Mouse (Mus musculus) megakaryocyte progenitor cell, adult 5-6 weeks (primary cell): ENCODE data around the gene Mocs3. TPM values are rescaled to one million over a fixed set of nuclear protein-coding genes. Genes with fewer than 3 reads are reported as not detected.

Experiments
- ATAC-seq: replicated peaks from 2 replicates; pipeline ENCODE4 v1.8.0; 2016; ENCODE audit warnings: mild to moderate bottlenecking, moderate TSS enrichment, inconsistent platforms; ENCODE audit not compliant: poor library complexity
- total RNA-seq, 2 experiments: library from RNA; stranded (forward) in 1 of 2; stranded (reverse) in 1 of 2; fragments of 157-497, 149-512 nt in 1 of 2; fragments of 200-1000 nt in 1 of 2; gene quantifications; 2 replicates each; pipeline versions ENCODE4 v1.2.3 to v1.2.4; 2015 to 2017

Mocs3 gene
- total RNA-seq (2015) (7.8 and 10.9 TPM in 2 replicates), total RNA-seq (2017) (2.6 TPM in 2 replicates)

DNA sequence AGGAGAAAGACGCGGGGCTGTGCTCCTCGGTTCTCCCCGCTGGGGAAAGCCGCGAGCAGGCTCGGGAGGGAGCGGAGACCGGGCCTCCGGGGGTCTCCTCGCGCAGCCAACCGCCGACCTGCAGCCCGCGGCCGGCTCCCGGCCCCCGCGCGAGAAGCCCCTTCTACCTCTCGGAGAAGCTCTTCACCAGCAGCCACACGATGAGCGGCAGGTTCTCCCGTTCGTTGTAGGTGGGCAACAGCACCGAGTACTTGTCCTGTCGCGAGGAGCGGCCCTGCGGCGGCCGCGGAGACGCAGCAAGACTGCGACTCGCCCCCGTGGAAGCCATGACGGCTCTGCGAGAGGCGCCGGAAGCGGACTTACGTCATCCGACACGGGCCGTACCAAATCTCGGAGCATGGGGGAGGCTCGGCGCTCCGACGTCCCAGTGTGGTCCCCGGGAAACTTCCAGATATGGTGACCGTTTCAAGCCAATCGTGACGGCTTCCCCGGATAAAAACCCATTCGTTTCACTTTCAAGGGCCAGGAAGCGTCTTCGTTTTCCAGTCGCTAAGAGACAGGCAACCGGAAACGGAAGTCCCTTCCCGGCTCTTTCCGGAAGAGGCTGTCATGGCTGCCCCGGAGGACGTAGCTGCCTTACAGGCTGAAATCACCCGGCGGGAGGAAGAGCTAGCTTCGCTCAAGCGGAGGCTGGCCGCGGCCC lies at the start of gene Mocs3, which contains the start of the genes Gm20716 and Dpm1:
Gene Mocs3, plus strand, starts transcription at position 597 of the 703 bp plus-strand sequence.
Gene Gm20716, minus strand, starts transcription at position 339 of the 703 bp plus-strand sequence.
Gene Dpm1, minus strand, starts transcription at position 566 of the 703 bp plus-strand sequence.
- ATAC-seq, result peak; percentile 83

DNA sequence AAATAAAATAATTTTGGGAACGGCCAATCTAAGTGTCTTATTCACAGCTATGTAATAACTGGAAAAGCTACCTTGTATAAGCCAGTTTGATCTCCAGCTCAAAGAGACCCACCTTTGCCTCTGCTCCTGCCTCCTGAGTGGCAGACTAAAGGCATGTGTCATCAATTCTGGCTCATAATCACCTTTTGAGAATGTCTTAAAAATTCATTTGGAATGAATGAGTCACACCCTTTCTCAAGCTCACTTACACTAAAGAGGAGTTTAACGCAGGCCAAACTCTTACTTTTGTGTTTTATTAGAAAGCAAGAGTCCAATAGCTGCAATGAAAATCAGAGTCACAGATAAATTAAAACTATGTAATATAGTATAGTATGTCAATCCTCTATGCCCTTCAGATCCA lies 38.6 kb upstream of the Mocs3 start:
- ATAC-seq, result no peak

DNA sequence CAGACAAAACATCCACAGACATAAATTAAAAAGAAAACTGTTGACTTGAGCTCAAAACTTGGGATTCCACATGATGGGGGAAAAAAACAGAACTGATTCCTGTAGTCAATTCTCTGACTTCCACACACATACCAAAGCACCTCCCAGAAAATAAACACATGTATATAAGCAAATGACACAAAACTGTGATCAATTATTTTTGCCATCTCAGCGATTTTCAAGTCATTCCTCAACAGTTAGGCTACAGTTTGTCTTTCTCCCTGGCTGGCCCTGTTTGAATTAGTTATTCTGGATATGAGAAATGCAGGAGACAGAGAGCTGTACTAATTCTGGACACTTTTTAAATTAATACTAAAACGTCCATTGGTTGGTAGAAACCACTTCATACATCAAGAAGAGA lies 36.7 kb upstream of the Mocs3 start:
- ATAC-seq, result no peak

DNA sequence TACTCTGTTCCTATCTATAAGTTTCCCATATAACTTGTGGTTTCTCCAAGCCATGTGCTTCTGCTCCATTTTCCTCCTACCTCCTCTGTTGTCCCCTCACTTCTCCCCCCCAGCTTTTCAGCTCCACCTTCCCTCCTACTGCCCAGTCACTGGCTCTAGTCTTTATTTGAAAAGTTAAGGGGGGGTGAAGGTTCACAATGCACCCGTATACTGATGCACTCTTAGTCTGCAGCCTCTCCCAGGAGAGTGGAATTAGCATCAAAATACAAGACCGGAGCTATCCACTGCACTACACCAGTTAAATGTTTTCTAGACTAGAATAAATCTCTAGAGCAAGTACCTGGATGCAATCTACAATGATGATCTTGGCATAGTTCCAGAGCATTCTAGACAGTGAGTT lies 34.7 kb upstream of the Mocs3 start:
- no peak for ATAC-seq

DNA sequence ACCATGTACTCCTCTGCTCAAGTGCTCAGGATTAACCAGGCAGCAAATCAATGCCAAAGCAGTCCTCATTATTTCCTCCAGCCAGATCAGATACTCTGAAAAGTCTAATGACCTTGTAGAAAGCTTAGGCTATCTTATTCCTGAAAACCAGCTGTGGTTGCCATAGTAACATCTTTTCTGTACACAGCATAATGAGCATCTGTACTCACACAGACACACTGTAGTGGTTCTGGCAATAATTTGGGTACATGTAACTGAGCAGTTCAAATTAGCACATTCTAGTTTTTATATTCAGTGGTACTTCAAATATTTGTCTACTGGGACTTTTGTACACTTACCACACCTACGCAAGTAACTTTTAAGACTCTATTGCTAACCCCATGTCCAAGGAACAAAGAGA lies 32.0 kb upstream of the Mocs3 start:
- ATAC-seq, result no peak

DNA sequence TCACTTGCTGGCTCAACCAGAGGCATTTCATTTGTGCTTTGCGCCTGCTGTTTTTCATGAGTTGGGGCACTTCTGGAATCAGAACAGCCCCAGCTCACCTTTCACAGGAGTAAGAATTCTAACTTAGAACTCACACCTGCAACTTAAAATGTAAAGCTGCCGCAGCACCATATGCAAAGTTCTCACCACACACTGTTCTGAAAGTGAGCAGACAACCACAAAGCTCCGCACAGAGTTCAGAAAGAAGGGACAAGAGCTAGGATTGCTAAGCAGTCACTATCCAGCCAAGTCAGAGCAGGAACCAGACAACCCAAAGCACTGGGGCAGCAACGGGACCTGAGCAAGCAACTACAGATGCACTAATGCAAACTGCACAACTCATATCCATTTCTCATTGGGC lies 30.9 kb upstream of the Mocs3 start:
- no peak for ATAC-seq

DNA sequence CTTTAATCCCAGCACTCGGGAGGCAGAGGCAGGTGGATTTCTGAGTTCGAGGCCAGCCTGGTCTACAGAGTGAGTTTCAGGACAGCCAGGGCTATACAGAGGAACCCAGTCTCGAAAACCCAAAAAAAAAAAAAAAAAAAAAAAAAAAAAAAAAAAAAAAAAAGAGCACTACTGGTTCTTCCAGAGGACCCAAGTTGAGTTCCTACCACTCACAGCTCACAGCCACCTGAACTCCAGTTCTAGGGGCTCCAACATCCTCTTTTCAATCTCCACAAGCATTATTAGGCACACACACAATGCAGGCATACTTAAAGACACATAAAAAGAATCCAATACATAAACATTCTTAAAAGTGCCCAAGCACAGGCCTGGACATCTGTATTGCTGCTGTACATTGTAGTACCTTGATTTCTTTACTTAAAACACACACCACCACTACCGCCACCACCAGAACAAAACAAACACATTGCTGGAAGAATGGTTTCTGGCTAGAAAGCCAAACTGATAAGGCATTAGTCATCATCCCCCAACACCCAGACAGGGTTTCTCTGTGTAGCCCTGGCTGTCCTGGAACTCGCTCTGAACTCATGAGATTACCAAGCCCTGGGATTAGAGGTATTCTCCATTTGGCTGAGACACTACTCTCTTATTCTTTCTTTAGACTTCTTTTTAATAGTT lies 30.3 kb upstream of the Mocs3 start:
- ATAC-seq, result peak; percentile 43

DNA sequence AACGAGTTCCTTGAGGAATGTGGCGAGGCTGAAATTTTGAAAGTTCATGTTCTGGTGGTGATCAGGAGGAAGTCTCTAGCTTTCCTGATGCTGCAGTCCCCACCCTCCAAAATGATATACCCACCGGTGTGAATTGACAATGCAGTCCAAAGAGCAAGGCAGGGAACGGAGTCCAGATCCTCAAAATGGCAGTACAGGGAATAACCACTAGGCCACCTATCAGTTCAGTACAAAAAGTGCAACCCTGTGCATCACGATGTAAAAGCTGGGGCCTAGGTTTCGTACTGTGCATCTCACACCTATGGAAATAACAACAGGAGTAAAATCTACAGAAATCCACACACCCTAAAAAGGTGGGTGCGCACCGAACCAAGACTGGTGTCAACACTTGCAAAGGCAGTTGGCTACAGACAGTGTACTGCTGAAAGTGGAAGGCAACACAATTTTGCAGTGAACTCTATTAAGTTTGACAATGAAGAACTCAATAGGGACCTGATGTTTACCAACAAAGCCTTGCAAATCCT lies 25.9 kb upstream of the Mocs3 start:
- ATAC-seq, result no peak

DNA sequence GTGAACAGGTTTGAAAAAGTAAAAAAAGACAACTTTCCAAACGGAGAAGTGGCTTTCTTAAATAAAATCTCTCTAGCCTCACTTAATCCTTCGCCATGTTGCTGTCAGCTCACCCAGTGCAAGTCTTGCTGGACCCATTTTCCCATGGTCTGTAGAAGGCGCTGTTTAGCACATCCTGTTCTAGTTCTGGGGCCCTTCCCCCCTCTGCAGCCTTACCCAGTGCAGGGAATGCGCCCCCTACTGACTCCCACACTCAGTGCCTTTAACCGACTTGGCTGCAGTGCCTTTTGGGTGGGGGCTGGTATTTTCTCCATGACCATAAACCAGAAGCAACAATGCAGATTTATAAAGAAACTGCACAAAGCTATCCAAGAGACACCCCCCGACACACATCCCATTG lies 25.2 kb upstream of the Mocs3 start:
- peak; percentile 71 for ATAC-seq

DNA sequence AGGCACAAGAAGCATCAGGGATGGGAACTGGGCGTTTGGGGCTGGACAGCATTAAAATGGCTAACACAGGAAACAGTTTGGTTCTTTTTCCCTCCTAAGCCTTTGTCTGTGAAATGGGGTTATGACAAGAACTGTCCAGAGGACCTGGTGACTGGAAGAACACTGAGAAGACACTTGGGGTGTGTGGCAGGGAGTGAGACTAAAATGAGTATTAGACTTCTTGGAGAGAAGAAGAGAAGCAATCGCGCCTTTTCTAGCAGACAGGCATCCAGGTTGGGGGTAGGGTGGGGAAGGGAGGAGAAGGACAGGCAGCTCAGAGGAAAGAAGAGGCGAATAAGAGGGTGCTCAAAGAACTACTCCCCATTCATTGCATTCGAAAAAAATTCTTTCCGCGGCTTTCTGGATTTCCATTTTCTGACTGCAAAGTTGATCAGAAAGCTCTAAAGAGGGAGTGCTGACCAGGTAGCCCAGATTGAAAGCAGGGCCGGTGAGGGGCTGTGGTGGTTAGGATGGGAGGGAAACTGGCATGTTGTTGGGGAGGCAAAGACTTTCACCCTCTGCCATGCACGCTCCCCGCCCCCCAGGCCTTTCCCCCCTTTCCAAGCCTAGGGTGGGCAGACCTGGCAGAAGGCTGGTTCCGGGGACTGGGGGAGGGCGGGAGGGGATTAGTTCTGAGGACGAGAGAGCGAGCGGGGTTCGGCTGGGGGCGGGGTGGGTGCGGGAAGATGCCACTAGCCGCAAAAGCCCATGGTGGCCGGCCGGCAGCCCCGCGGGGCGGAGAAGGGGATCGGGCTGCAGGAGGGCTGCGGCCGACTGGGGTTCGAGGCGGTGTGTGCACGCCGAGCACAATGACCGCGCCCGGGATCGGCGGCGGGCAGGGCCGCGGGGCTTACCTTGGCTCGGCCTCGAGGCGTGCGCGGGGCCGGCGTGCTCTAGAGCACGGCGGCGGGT lies 24.5 kb upstream of the Mocs3 start:
- ATAC-seq, result no peak

DNA sequence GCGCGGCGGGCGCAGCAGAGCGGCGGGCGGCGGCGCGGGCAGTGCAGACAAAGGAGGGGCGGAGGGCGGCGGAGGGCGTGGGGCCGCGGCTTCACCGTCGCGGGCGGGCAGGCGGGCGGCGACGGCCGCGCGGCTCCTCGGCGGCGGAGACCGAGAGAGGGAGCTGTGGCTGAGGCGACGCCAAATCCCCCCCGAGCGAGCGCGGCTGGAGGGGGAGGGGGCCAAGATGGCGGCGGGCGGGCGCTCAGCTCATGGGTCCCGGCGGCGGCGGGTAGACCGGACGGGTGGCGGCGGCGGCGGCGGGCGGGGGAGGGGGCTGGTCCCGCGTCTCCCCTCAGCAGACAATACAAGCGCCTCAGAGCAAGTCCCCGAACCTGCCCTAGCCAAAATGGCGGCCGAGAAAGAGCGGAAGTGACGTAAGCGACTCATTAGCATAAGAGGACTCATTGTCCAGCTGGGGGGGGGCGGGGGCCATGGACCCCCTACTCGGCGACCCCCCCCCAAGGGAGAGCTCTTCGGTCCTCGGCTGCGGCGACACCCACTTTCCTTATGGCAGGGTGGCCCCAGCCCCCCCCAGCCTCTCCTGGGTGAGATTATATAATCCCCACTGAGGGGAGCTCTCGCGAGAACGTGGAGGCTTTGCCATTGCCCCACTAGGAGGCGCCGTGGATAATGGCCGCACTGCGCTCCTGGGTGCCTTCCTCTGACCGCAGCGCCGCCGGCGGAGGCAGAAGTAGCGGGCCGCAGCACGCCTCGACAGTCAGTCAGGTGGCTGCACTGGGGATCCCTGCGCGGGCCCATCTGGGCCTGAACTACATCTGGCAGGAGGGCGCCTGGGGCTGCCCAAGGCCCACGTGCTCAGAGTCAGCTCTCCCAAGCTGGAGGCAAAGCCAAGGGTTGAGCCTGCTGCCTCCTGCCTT lies 23.4 kb upstream of the Mocs3 start, which contains the start of gene Adnp:
Gene Adnp, minus strand, starts transcription at position 388 of the 920 bp plus-strand sequence.
- peak; percentile 87 for ATAC-seq

DNA sequence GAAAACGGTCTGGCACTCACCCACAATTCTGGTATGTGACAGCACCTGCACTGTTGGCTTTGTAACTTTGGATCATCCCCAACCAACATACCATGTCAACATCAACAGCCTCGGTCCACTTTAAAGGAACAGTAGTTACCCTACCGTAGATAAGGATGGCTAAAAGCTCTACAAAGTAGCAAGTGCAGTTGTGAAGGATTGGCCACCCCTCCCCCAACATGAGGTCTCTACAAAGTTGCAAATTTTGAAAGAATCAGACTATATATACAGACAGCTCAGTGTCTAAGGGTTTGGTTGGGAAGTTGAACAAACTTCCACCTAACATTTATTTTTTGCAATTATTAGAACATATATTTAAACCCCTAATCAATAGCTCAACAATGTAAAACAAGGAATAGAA lies 22.5 kb upstream of the Mocs3 start:
- ATAC-seq, result no peak

DNA sequence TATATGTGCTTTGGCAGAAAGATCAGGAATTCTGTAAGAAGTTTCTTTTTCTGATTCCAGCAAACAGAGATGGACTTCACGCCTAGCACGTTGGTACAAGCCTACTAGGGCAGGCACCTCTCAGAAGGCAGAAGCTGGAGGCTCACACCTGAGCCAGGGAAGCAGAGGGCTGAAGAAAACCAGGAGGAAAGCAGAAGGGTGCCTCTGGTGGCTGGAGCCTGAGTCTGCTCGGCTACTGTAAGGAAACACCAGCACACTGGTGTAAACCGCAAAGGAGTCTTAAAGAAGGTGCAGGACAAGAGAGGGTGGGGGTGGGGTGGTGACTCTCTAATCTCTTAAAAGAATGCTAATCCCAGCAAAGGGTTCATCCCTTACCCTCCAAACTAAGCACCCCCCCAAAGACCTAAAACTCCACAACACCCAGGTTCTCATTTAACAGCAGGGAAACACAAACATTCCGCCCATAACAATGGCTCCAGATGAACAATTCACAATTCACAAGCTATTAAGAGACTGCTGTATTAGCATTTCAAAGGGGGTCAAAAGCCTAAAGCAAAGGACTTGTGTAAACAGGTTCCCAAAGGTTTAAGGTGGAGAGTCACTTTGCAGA lies 16.5 kb upstream of the Mocs3 start:
- peak; percentile 65 for ATAC-seq

DNA sequence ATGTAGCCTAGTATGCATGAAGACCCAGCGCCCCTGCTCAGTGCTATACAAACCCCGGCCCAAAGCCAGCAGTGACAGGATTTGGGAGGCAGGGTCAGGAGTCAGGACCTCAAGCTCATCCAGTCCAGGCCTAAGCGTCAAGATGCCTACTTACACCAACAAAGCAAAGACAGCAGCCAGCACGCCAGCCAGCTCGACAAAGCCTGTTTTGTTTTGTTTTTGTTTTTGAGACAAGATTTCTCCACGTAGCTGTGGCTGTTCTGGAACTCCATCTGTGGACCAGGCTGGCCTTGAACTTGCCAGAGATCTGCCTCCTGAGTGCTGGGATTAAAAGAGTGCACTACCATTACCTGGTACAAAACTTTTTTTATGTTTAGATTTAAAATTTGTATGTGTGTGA lies 7.1 kb upstream of the Mocs3 start:
- ATAC-seq, result no peak

DNA sequence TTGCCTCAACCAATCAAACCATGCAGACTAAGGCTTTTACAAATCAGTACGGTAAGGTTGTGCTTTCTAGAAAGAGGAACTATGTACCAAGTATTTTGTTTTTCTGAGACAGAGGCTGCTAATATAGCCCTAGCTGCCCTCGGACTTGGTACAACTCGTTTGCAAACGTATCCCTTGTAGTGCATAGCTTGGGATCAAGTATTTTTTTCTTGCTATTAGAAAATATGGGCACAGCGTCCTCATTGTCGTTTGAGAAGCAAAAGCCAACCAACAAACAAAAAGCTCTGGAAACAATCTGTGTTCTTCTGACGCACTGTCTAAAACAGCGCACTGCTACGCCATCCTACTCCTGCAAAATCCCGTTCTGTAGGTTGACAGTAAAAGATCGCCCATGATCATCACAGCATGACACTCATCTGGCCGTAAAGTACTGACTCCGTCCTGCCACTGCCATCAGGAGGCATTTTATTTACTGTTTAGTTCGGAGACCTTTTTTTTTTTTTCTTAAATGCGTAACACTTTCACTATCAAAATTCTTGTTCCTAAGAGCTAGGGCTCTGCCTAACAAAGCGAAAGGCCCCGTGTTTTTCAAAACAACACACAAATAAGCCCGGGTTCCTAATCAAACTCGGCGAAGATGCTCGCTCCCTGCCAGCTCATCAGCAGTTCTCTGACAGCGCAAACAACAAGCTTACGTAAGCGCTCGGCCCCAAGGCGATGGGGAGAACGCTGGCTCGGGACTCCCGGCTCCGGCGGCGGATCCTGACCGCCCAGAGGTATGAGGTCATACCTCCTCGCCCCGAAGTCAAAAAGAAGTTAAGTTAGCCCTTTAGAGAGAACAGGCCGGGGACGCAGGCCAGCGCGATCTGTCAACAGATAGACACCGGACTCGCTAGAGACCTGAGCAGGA lies 1.1 kb upstream of the Mocs3 start:
- peak; percentile 49 for ATAC-seq

DNA sequence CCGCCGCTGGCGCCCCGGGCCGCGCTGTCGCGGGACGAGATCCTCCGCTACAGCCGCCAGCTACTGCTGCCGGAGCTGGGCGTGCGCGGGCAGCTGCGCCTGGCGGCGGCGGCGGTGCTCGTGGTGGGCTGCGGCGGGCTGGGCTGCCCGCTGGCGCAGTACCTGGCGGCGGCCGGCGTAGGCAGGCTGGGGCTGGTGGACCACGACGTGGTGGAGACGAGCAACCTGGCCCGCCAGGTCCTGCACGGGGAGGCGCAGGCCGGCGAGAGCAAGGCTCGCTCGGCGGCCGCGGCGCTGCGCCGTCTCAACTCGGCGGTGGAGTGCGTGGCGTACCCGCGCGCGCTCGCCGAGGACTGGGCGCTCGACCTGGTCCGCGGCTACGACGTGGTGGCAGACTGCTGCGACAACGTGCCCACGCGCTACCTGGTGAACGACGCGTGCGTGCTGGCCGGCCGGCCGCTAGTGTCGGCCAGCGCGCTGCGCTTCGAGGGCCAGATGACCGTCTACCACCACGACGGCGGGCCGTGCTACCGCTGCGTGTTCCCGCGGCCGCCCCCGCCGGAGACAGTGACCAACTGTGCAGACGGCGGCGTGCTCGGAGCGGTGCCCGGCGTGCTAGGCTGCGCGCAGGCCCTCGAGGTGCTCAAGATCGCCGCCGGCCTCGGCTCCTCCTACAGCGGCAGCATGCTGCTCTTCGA lies 500 bp downstream of the Mocs3 start:
- ATAC-seq, result peak; percentile 21

DNA sequence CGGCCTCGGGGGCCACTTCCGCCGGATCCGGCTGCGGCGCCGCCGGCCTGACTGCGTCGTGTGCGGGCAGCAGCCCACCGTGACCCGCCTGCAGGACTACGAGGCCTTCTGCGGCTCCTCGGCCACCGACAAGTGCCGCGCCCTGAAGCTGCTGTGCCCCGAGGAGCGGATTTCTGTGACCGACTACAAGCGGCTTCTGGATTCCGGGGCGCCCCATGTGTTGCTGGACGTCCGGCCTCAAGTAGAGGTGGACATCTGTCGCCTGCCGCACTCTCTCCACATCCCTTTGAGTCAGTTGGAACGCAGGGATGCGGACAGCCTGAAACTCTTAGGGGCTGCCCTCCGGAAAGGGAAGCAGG lies 1.0 kb downstream of the Mocs3 start:
- ATAC-seq, result no peak

DNA sequence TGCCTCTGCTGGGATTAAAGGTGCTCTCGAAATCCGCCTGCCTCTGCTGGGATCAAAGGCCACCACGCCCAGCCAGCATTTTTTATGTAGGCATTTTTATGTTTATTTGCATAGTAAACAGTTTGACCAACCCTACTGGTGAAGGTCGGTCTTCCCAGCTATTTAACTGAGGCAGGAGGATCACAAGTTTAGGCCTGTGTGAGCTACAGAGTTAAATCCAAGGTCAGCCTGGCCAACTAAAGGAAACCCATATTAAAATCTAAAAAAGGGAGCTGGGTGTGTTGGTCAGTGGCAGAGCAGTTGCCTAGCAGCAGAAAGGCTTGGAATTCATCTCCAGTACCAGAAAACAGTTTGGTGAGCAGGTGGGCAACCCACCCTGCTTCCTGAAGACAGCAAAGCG lies 2.9 kb downstream of the Mocs3 start:
- ATAC-seq, result no peak
